Mouse (Mus musculus): Measurements from ENCODE around the gene Mrgbp.

Gene Mrgbp

DNA sequence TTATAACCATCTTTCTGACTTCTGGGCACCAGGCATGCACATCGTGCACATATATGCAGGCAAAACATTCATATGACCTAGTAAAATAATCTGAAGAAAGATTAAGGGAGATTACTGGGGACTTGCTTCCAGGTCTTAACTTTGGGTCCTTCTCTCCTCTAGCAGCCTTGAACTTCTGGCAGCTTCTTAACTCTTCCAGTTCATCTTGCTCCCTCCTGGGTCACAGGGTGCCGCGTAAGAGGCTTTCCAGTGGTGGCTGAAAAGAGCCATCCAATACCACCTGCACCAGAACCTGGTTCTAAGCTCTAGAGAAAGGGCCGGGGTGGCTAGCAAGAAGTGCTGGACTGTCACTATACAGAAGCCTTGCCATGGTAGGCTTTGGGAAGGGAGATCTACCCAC lies 16.4 kb downstream of the Mrgbp start, which contains the start of gene Col9a3:
Gene Col9a3, plus strand, starts transcription at position 301 of the 400 bp plus-strand sequence.
- no peak for DNase-seq

DNA sequence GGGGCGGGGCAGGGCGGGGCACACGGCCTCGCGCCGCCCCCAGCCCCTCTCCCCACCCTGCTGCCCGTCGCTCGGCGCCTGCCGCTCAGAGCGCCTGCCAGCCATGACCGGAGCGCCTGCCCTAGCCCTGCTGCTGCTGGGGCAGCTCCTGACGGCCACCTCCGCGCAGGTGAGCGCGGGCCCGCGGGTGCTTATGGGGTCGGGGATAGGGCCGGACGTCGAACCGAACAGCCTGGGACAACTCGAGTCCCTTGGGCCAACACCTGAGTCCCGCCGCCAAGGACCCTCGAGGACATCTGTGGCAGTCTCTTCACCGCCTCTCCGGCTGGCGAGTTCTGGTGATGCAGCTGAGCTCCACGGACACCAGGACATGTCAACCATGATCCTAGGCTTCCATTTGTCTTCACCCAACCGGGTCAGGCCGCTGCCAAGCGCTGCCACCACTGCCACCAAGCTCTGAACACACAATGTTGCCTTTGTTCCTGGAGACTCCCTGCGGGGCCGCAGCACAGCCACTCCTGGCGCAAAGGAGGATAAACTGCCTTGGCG lies 17.1 kb downstream of the Mrgbp start:
- no peak for DNase-seq

DNA sequence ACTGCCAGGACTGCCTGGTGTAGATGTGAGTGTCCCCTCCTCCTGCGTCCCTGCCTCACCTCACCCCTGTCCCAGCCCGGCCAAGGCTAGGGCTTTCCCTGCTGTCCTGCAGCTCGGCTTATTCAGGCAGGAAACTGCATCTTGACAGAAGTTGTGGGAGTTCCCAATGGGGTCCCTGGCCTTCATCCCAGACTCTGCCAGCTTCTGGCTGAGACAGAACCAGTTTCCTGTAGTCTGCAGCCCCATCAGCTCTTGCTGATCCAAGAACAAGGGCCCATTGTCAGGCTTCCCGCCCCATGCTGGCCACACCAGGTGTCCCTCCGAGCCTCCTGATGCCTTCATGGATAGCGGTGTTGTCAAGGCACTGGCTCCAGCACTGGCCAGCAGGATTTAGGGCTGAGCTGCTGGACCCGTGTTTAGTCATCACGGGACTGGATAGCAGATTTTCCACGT lies 19.5 kb downstream of the Mrgbp start:
- DNase-seq, result no peak

DNA sequence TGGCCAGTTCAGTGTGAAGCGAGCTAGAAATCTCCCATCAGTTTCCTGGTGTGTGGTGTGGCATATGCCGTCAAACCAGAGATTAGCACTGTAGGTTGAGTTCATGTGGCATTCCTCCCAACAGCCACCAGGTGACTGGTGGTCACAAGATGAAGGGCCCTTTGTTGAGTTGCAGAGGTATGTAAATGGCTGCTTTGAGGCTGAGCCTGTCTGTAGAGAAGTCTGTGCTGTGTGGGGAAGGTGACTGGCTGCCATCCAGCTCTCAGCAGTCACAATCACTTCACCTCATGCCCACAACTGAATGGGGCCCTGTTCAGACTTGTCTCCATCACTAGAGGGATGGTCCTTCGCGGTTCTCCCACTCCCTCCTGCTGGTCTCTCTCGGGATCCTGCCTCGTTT lies 23.7 kb downstream of the Mrgbp start:
- no peak for DNase-seq

DNA sequence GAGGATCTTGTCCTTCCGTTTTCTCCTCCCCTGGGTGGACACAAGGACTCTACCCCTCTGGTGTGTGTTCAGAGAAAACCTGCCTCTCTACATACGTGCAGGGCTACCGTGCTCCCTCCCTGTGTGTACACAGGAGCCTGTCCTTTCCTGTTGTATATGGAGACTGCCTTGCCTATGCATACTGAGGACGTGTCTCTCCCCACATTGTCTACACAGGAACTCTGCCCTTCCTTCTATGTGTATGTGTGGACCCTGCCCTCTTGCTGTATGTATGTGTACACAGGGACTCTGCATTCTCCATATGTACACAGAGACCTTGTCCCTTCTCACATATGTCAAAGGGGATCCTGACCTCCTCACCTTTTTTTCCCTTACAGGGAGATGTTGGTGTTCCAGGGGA lies 29.2 kb downstream of the Mrgbp start:
- DNase-seq, result no peak

DNA sequence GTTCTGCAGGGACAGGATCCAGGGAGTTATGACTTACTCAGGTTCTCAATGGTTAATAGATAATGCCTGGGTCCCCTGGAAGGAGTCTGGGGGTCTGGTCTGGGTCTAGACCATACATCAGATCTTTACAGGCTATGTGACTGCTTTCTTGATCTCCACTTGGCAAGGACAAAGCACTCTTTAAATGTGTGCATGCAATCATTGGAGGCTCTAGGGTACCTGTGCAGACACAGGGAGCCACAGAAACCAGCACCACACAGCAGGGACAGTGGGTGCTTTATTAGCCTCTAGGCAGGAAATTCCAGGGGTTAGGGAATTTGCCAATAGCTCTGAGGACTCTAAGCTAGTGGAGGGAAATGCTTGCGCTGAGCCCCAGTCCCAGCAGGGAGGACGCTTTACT lies 30.8 kb downstream of the Mrgbp start:
- DNase-seq, result no peak
